Comparison of ENCODE assay signal across 16 mouse cellular contexts in the genomic region with DNA sequence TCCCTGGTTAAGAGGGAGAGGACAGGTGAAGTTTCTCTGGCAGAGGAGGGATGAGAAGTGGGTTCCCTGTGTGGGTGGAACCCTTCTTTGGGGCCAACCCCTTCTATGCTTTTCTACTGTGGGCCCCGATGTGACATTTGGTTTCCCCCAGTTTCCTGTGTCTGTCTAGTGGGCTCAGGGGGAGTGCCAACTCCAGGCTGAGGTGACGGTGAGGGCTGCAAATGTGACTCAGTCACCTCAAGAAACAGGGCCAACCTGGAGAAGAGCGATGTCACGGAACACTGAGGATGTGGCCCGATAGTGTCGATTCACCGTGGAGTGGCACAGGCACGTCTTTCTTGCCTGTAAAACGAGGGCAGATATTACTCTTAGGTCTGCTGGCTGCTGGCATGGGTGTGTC. TPM values are rescaled to one million over a fixed set of nuclear protein-coding genes. Genes with fewer than 3 reads are reported as not detected.
DNase-seq lines count a peak whose midpoint lies in the region; ATAC-seq lines count a peak whose summit lies in the region.
"Had no signal": no experiment of that assay in that cellular context is flagged by ENCODE, and none has a peak within 500 bp of the region (broad histone marks: within the 10 kb centered on the region; RNA-seq: fewer than 3 reads in every experiment).

No protein-coding gene starts in this region.

- peak; percentile 75 for DNase-seq in 416B (ENCODE audit: low read depth)
- DNase-seq in induced T-regulatory cell, adult 2 months (ENCODE audit: low read depth), result peak; percentile 42
- DNase-seq in thymus, postnatal 10 days (ENCODE audit: low spot score in 2 of 2), result peak; percentile 55 to 57
- no peak for DNase-seq in ovary, postnatal 14 days (ENCODE audit: low spot score)
- no peak for DNase-seq in left cerebral cortex, adult 9 months (ENCODE audit: low spot score in 2 of 2)
- no peak for DNase-seq in right cerebral cortex, postnatal 10 days (ENCODE audit: low spot score in 2 of 2)
- DNase-seq: cerebellum, adult 11-12 months; cerebellum, postnatal 14 days; embryo, embryonic 11 days; heart, adult 11 months; heart, postnatal 4 days; kidney, adult 8-10 months; right cerebral cortex, postnatal 4 days had no signal

- ATAC-seq in CD4-positive, CD25-positive, alpha-beta regulatory T cell, adult 4 months, result peak; percentile 78
- ATAC-seq: hindbrain, postnatal 0 days; midbrain, embryonic 16.5 days had no signal

RNA-seq across cellular contexts. Expression of a gene that starts 1.3 kb away (rescaled TPM):
- polyA plus RNA-seq in CD4-positive, CD25-positive, alpha-beta regulatory T cell, adult 4 months (2017; shearing (Covaris generic)), result 1 to 10 TPM; 4.6 to 8.4 TPM

RNA-seq across cellular contexts. Expression of a gene that starts 44.2 kb away (rescaled TPM):
- under 1 TPM in 1 of 2 experiments, not detected in 1; 0.51 TPM for polyA plus RNA-seq in CD4-positive, CD25-positive, alpha-beta regulatory T cell, adult 4 months (2017; shearing (Covaris generic))

RNA-seq across cellular contexts. Expression of a gene that starts 49.8 kb away (rescaled TPM):
- polyA plus RNA-seq in CD4-positive, CD25-positive, alpha-beta regulatory T cell, adult 4 months (2017; shearing (Covaris generic)), result 1 to 10 TPM in 1 of 2 experiments, under 1 TPM in 1; 0.97 to 1.4 TPM
- polyA plus RNA-seq: midbrain, embryonic 16.5 days had no signal

RNA-seq across cellular contexts. Expression of a gene that starts 55.4 kb away (rescaled TPM):
- not detected for polyA plus RNA-seq in CD4-positive, CD25-positive, alpha-beta regulatory T cell, adult 4 months (2017; shearing (Covaris generic))

Comparison
In these comparisons a context has a peak if more than half of its experiments do, and no peak if none do; other contexts are left out.
1. DNase-seq: peak in 416B (single experiment), induced T-regulatory cell, adult 2 months (single experiment) and thymus, postnatal 10 days (2 of 2); none in ovary, postnatal 14 days (single experiment), left cerebral cortex, adult 9 months (0 of 2) and right cerebral cortex, postnatal 10 days (0 of 2).